Mouse (Mus musculus) embryo, embryonic 11.5 days (tissue): ENCODE results near the gene Xpc.

Experiments
- DNase-seq: peaks from one replicate; pipeline ENCODE4 v3.0.0-alpha.2; 2012; ENCODE audit warnings: low read depth, low spot score

Xpc gene

DNA sequence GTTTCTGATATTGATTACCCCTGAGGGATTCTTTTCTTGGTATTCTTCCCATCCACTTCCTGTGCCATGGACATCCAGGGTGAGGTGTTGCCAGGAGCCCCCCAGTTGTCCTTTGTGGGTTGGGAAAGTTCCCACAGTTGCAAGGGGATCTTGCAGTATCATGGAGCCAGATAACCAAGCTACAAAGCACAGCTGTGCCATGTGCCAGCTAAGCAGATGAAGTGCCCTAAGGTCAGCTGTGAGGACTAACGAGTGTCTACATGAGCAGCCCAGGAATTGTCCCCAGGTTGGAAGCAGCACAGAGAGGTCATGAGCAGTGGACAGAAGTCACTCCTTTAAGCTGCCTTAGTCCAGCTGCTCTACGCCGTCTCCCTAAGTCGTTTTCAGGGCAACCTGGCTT lies 9.9 kb upstream of the Xpc start:
- DNase-seq, result no peak

DNA sequence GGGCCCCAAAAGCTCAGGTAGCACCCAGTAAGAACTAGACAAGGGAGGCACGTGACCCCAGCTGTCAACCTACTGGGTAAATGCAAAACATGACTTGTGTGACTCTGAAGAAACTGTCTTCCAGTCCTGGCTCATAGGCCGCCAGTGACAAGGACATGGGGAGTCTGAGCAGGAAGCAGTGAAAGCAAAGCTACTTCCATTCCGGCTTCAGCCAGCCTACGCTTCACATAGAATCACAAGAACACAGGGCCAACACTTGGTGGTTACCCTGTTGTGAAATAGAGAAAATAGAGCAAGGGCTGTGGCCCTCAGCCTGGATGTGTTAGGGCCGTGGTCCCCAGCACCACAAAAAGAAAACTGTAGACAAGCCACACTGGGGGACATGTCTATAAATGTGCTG lies 7.1 kb upstream of the Xpc start:
- DNase-seq, result no peak

DNA sequence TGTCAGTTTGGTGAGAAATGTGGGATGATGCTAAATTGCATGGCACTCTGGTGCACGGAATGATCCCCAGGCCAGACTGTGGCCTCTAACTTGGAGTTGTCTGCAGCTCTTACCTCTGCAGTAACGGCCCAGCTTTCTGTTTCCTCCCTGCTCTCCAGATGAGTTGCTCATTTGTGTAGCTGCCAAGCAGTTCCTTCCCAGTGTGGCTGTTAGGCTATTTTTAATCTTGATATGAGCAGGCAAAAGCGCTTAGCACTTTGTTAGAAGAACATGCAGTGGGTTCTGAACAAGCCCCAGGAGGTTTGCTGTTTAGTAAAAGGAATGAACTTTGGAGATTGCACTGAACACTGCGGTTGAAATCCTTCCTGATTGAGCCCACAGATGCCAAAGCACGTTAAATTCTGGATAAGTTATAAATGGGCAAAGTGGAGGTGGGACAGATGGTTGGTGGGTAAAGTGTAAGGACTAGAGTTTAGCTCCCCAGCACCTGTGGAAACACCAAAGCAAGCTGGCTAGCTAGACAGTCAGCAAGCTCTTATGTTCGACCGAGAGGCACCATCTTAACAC lies 2.8 kb upstream of the Xpc start:
- no peak for DNase-seq

DNA sequence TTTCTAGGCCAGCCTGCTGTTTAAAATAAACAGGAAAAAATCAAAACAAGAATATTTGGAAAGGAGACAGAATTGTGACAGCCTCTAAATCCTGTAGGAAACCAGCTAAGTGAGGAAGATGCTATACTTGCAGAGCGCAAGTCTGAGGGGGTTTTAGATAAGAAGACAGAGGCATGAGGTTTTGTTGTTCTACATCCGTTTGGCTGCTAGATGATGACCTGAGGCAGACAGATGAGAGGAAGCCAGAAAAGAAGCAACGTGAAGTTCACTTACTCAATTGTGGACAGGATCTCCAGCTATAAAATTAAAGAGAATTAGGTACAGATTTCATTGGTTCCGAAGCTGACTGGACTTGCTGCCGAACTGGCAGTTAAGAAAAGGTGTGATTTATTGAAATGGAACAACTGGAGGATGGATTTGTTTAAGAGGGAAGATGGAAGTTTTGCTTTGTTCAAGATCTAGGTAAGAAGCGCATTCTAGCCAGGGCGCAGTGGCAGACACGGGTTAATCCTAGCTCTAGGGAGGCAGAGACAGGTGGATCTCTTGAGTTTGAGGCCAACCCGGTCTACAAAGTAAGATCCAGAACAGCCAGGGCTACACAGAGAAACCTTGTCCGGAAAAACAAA lies 838 bp downstream of the Xpc start:
- no peak for DNase-seq

DNA sequence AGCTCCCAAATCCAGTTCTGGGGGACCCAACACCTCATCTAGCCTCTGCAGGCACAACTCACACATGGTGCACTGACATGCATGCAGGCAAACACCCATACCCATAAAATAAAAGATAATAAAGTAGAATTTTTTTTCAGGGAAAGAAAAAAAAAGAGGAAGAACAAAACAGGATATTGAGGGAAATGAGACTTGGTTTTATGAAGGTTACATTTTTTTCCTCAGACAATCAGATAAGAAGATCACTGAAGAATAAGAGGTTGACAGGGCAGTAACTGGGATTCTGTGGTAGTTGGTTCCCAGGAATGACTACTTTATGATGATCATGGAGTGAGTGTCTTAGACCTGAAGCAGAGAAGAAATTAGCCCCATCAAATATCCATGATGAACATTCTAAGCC lies 1.6 kb downstream of the Xpc start:
- DNase-seq, result no peak

DNA sequence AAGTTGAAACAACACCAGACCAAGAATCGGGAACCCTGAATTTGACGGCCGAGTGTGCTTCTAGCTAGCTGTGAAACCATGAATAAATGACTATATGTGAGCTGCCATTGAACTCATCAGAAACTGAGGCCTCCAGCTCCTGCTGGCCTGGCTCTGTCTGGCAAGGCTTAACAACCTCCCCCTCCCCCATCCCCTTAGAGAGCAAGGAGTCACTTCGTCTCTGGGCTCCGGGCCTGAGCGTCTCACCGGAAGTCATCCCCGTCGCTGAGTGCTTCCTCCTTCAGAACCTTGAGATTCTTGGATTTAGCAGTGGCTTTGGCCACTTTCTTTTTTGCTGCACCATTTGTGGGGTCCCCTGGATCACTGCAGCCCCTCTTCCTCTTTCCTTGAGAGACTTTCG lies 5.5 kb downstream of the Xpc start:
- DNase-seq, result no peak

DNA sequence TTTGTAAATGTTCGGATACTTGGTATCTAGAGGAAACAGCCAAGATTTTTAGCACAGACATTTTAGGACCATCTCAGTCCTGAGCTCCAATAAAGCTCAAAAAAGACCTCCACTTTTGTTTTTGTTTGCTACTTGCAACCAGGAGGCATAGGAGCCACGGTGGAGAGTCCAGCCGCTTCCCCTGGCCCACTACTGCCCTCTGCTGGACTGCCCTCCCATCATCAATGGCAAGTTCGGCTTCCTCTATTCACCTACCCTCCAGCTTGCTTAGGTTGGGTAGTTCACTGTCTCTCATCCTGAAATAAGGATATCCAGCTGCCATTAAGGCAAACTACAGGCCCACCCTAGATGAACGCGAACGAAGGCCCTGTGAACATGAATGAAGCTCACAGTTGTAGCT lies 6.4 kb downstream of the Xpc start:
- no peak for DNase-seq

DNA sequence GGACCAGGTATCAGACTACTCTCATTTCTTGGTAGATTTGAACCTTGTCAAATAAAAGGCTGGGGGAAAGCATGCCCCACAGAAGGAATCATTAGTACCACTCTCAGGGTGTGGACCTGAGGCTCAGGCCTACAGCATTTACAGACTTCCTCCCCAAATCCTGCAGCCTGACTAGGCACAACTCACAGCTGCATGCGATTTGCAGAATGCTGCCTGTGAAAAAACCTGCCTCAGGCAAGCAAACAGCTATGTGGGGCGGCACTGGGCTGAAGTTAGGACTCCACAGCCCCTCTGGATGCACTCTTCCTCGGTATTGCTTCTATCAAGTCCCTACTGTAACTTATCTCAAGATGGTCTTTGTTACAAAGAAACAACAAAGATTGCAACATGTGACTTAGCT lies 7.6 kb downstream of the Xpc start:
- DNase-seq, result no peak

DNA sequence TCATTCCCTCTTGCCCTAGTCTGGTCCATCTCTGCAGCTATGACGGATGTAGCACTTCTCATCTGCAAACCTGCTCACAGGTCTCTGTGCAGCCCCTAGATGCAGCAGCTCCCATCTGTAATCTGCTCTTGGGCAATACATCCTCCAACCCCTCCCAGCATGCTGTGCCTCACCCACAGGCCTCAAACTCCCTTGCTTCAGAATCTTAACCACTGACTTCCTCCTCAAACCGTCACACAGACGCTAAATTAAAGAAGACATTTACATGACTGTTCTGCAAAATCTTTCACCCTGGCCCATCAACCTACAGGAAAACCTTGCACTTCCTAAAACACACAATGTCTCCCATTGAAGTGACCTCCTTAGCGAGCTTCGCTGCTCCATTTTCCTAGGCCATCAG lies 9.7 kb downstream of the Xpc start:
- DNase-seq, result no peak

DNA sequence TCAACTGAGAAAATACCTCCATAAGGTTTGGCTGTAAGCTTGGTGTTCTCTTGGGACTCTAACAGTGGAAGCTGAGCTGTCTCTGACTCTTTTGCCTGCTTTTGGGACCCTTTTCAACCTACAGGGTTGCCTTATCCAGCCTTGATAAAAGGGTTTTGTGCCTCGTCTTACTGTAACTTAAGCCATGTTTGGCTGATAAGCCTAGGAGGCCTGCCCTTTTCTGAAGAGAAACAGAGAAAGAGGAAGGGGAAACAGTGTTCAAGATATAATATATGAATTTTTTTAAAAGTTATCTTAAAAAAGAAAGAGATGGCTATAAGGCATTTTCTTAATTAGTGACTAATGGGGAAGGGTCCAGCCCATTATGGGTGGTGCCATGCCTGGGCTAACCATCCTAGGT lies 12.4 kb downstream of the Xpc start:
- no peak for DNase-seq

DNA sequence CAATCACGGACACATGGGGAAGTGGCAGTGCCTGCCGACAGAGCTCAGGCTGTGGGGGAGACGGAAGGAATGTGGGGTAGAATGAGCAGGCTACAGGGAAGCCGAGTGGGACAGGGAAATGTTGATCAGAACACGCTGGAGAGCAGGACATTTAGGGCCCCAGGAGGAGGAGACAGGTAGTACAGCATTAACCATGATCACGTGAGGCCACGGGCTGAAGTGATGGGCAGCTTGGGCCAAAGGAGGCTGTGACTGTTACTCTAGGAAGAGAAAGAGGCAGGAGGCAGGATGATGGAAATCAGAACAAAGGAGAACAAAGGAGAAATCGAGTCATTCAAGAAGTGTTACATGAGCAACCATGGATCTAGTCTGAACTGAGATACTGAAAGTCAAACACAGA lies 21.2 kb downstream of the Xpc start:
- no peak for DNase-seq

DNA sequence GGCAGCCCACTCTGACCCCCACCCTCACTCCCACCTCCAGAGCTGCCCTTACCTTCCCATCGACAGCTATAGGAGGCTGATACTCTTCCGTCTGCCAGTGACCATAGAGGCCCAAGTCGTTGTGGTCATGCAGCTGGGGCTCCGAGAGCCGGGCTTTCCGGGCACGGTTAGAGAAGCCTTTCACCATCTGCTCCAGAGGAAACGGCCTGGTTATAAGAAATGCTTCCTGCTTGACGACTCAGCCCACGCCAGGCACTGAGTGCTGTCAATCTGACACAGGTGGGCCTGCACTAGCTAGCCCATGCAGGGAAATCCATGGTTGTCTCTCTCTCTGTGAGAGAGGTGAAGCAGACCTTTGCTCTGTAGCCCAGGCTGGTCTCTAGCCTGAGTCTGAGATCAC lies 22.6 kb downstream of the Xpc start:
- no peak for DNase-seq

DNA sequence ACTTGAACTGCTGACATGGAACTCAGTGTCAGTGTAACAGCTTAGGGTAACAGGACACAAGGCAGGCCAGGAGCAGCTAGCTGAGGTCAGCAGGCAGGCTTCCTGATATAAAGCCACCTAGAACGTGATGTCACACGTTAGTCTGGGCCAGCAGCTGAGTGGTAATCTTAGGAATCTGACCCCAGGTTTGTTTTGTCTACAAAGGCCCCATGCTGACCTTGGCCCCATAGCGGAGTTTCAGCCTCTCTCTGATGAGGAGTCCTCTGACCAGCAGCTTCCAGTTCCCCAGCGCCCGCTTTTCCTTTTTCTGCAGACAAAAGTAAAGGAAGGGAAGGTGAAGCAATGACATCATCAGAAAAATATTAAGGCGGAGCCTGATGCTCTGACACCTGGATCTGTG lies 24.7 kb downstream of the Xpc start:
- DNase-seq, result no peak

DNA sequence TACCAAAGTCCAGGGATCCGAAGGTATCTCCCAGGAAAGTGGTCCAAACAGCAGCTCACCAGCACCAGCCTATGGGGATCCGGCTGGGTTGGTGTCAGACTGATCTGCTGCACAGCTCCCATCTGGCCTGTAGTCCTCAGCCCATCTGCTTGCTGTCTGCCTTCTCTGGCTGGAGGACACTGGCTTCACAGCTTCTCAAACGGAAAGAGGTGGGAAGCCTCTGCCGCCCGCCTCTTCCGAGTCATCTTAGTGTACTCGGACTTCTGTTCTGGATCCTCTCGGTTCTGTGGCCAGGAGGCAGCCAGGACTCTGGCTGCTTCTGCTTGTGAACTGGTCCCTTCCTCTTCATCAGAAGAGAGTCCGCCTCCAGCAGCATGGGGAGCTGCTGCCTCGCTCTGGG lies 25.8 kb downstream of the Xpc start:
- DNase-seq, result no peak

DNA sequence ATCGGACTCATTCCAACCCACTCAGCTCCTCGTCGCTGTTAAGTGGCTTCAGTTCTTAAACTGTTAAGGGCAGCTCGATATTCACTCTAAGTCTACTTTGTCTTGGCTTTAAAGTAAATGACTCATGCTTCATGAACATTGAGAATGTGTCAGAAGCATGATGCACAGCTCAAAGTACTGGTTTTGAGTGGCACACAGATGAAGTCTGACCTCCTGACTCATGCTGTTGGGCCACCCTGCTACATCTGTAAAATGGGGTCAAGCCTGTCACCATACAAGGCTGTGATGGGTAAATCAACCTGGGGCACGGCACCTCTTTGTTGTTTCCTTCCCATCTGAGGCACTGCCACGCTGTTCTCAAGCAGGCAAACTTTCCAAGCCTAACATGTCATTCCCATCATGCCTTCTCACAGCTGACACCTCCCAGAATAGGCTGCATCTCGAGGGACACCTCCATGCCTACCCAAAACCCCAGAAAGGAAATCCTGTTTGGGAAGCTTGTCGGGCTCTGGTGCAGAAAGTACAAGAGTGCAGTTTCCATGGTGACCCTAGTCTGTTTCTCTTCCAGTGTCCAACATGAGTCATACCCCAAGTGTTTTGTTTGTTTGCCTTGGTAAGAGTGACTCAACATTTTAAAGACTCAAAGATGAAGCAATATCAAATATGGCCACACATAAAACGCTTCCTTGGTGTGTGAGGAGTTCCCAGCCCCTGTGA lies 27.0 kb downstream of the Xpc start:
- no peak for DNase-seq

DNA sequence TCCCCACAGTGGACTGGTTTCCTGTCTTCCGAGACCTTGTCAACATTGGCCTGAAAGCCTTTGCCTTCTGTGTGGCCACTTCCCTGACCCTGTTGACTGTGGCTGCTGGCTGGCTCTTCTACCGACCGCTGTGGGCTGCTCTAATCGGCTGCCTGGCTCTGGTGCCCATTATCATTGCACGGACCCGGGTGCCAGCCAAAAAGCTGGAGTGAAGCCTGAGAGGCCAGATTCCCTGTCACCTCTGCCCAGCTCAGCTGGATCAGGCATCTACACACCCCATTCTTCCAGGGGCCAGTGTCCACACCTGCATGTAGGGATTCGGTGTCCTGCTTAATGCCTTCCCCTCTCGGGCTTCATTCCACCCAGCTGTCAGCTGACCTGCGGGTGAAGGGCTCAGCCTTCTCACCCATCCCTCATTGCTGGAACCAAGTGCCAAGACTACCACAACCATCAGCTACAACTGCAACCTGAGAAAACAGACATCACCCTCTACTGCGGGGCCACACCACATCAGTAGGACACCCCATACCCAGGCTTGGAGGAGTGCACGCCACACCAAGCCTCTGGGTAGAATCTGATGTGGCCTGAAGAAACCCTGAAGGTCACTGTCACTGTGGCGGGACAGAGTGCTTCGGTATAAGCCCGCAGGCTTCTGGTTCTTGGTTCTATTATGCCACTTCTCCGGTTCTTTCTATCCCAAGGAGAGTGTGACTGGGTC lies 28.8 kb downstream of the Xpc start:
- no peak for DNase-seq

DNA sequence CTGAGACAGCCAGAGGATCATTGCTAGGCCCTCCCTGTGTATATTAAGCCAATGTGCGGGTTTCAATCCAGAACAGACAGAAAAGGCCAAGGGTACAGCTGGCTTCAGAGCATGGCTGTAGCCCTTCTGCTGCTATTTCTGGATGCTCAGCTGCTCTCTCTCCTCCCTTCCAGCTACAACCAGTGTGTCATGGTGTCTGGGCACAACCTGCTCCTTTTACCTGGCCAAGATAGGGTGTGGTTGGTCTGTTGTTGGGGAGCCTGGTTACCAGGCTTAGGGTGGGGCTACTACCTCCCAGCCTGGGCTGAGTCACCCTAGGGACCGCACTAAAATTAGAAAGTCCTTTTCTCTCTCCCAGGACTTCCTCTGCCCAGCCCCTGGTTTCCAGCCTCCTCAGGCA lies 32.3 kb downstream of the Xpc start:
- no peak for DNase-seq

DNA sequence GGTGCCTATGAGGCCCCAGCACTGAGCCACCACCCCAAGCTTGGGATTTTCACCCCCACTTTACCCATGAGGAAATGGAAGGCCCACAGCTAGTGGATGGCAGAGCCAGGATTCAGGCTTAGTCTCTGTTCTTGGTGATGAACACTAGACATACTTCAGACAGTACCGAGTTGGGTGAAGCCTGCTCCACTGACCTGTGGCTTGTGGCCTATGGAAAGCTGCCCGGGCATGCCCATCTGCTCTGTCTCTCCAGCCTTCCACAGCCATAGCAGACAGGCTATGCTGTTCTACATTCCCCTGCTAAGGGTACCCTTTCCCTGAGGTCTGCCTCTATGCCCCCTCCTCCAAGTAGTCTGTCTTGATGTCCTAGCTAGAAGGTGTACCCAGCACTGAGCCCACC lies 39.1 kb downstream of the Xpc start:
- no peak for DNase-seq

DNA sequence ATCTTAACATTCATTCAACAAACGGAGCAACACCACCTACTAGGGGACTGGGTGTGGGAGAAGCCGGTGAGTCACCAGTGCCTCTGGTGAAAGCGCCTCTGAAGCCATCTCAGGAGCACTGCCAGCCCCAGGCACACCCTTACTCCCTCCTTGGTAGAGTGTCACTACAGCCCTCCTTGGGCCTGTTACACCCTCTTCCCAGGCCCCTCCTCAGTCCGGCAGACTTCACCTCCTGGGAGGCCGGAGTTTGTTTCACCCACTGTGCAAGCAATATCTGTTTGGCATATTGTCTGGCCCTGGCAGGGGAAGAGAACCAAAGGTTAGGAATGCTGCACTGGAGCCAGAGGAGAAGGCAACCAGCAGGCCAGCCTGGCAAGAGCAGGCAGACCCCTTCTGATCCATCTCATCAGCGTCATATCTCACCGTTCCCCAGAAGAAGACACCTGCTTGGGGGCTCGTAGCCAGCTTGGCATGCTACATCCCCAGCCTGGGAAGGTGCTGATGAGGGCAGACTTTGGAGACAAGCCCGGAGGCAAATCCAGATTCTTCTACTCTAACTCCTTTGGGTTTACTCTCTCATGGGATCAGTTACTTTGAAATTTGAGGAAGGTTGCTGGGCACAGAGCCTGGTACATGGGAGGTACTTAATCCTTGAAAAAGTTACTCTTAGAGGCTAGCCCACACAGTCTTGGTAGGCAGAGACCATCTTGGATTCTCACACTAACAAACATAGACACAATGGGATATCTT lies 41.1 kb downstream of the Xpc start:
- DNase-seq, result no peak

DNA sequence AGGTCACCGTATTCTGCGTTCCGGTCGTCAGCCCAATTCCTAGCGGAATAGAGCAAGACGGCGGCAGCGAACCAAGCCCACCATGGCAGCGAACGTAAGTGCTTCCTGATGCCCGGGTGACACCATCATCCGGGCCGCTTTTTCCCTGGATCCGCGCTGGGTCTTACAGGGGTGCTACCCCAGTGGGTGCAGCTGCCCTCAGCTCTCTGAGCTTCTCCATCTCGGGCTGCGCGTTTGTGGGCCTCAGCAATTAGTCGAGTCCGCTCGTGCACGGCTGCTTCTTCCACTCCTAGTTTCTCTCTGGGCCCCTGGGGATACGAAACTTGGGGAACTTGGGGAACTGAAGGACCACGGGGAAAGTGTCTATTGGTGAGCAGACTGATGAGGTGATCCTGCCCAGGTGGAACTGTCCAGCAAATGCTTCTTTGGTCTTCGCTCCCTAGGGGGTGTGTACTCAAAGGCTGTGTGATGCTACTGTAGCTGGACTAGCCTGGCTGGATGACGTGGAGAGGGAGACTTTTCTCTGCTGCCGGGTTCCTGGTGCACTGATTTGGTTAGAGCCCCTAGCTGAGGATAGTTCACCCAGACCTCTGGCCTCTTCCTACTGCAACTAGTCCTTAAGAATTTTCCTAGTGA lies 41.8 kb downstream of the Xpc start:
- no peak for DNase-seq
